Mouse (Mus musculus) splenic B cell, adult 2 months (primary cell): ENCODE data around the gene Rsph10b.
A peak's percentile ranks its signal among the peaks of the same experiment; 100 is the strongest.

Experiments used
- DNase-seq: peaks from one replicate; pipeline ENCODE4 v3.0.0-alpha.2; 2011; ENCODE audit warnings: low read depth, low spot score
- H3K27me3 ChIP-seq: 2 replicates; pipeline ENCODE4 v1.6.1; 2012; ENCODE audit warnings: mild to moderate bottlenecking, low read length, moderate library complexity, mixed read lengths; ENCODE audit not compliant: control insufficient read depth, poor library complexity, insufficient read depth, severe bottlenecking
- H3K36me3 ChIP-seq: 2 replicates; pipeline ENCODE4 v1.6.1; 2012; ENCODE audit warnings: mild to moderate bottlenecking, low read length, moderate library complexity, mixed read lengths; ENCODE audit not compliant: control insufficient read depth, poor library complexity, insufficient read depth, severe bottlenecking

Gene Rsph10b

GRCm38 (mm10) chr5:143932831-143933230 is at the start of gene Rsph10b:
Rsph10b (plus strand) TSS chr5:143933035.
- Histone ChIP-seq H3K27me3 (no peaks in the 10 kb centered on the region), H3K36me3 (peaks cover 8% of the 10 kb centered on the region; the same call in 1 of the 2 replicates)
- DNase-seq: no peak

- DNase-seq: no peak
- Histone ChIP-seq H3K36me3 (peaks cover 23% of the 10 kb centered on the region), H3K27me3 (no peaks in the 10 kb centered on the region)
Observed at GRCm38 (mm10) chr5:143885274-143885673, 47.6 kb upstream of the Rsph10b start.

- no peak for DNase-seq
- peaks cover 9% of the 10 kb centered on the region for H3K36me3 ChIP-seq
- H3K27me3 ChIP-seq: no peaks in the 10 kb centered on the region
Observed at GRCm38 (mm10) chr5:143890741-143891140, 42.1 kb upstream of the Rsph10b start.

- H3K27me3 ChIP-seq: no peaks in the 10 kb centered on the region
- DNase-seq: no peak
- peaks cover 6% of the 10 kb centered on the region for H3K36me3 ChIP-seq
Observed at GRCm38 (mm10) chr5:143892255-143892886, 40.5 kb upstream of the Rsph10b start.

- H3K36me3 ChIP-seq: peaks cover 11% of the 10 kb centered on the region
- DNase-seq: no peak
- H3K27me3 ChIP-seq: no peaks in the 10 kb centered on the region
Observed at GRCm38 (mm10) chr5:143893396-143893795, 39.4 kb upstream of the Rsph10b start.

- no peak for DNase-seq
- Histone ChIP-seq H3K36me3 (peaks cover 16% of the 10 kb centered on the region), H3K27me3 (no peaks in the 10 kb centered on the region)
Observed at GRCm38 (mm10) chr5:143897635-143898330, 35.1 kb upstream of the Rsph10b start, which contains the start of gene Ankrd61. Ankrd61 (minus strand) TSS chr5:143897685.

GRCm38 (mm10) chr5:143902111-143902510 is 30.7 kb upstream of the Rsph10b start:
- Histone ChIP-seq H3K27me3 (no peaks in the 10 kb centered on the region), H3K36me3 (peaks cover 18% of the 10 kb centered on the region)
- DNase-seq: no peak

GRCm38 (mm10) chr5:143903813-143904212 is 29.0 kb upstream of the Rsph10b start:
- Histone ChIP-seq H3K36me3 (peaks cover 12% of the 10 kb centered on the region), H3K27me3 (no peaks in the 10 kb centered on the region)
- no peak for DNase-seq

- no peaks in the 10 kb centered on the region for H3K27me3 ChIP-seq
- DNase-seq: no peak
- peaks cover 7% of the 10 kb centered on the region for H3K36me3 ChIP-seq
Observed at GRCm38 (mm10) chr5:143906429-143906828, 26.4 kb upstream of the Rsph10b start.

GRCm38 (mm10) chr5:143908926-143909325 is 23.9 kb upstream of the Rsph10b start:
- DNase-seq: no peak
- H3K27me3 ChIP-seq: no peaks in the 10 kb centered on the region
- H3K36me3 ChIP-seq: no peaks in the 10 kb centered on the region; the same call in none of the 2 replicates

GRCm38 (mm10) chr5:143909417-143910400 is 23.1 kb upstream of the Rsph10b start, which contains the start of the genes Aimp2 and Pms2:
Aimp2 (minus strand) TSS chr5:143909847.
Pms2 (plus strand) TSS chr5:143909964.
- Histone ChIP-seq H3K36me3 (no peaks in the 10 kb centered on the region; the same call in none of the 2 replicates), H3K27me3 (no peaks in the 10 kb centered on the region)
- peak; percentile 96 for DNase-seq

GRCm38 (mm10) chr5:143916221-143916620 is 16.6 kb upstream of the Rsph10b start:
- Histone ChIP-seq H3K27me3 (no peaks in the 10 kb centered on the region), H3K36me3 (peaks cover 13% of the 10 kb centered on the region)
- DNase-seq: no peak

GRCm38 (mm10) chr5:143917418-143917817 is 15.4 kb upstream of the Rsph10b start:
- DNase-seq: peak; percentile 75
- Histone ChIP-seq H3K36me3 (peaks cover 13% of the 10 kb centered on the region), H3K27me3 (no peaks in the 10 kb centered on the region)

- no peaks in the 10 kb centered on the region for H3K27me3 ChIP-seq
- no peak for DNase-seq
- peaks cover 15% of the 10 kb centered on the region for H3K36me3 ChIP-seq
Observed at GRCm38 (mm10) chr5:143918120-143918519, 14.7 kb upstream of the Rsph10b start.
